ENCODE assay signal across 8 mouse cellular contexts in genomic region chr5:77265671-77266065, GRCm38 (mm10). TPM values are rescaled to one million over a fixed set of nuclear protein-coding genes. Genes with fewer than 3 reads are reported as not detected.
A peak's percentile ranks its signal among the peaks of the same experiment; 100 is the strongest.
DNase-seq lines count a peak whose midpoint lies in the region; ATAC-seq lines count a peak whose summit lies in the region.

No protein-coding gene starts in this region.

- H3K27me3 ChIP-seq in intestine, embryonic 14.5 days (replicated peaks; ENCODE audit: control insufficient read depth, insufficient read depth, low read length) = no peaks in the 10 kb centered on the region
- no peaks in the 10 kb centered on the region for H3K27me3 ChIP-seq in limb, embryonic 12.5 days
- H3K27me3 ChIP-seq in midbrain, embryonic 11.5 days (ENCODE audit: control insufficient read depth, insufficient read depth, low read length) = peaks cover 6% of the 10 kb centered on the region; the same call in 1 of the 2 replicates

- peaks cover 3% of the 10 kb centered on the region; the same call in 1 of the 2 replicates for H3K4me1 ChIP-seq in intestine, embryonic 14.5 days (replicated peaks; ENCODE audit: control insufficient read depth, insufficient read depth, low read length)
- H3K4me1 ChIP-seq in limb, embryonic 12.5 days (replicated peaks) = peaks cover 15% of the 10 kb centered on the region; the same call in 1 of the 2 replicates
- H3K4me1 ChIP-seq in midbrain, embryonic 11.5 days (ENCODE audit: control insufficient read depth, insufficient read depth, low read length) = peaks cover 14% of the 10 kb centered on the region

- peak overlapping the region; percentile 84 for H3K4me3 ChIP-seq in intestine, embryonic 14.5 days (ENCODE audit: low read depth, low read length)
- H3K4me3 ChIP-seq in limb, embryonic 12.5 days (replicated peaks) = peak overlapping the region; percentile 99
- H3K4me3 ChIP-seq in midbrain, embryonic 11.5 days (ENCODE audit: low read depth, low read length) = peak overlapping the region; percentile 92

- peak; percentile 76 for ATAC-seq in intestine, embryonic 14.5 days (replicated peaks; ENCODE audit: low FRiP score, low TSS enrichment, low read depth)
- ATAC-seq in limb, embryonic 12.5 days (ENCODE audit: insufficient number of reproducible peaks, insufficient read depth, low FRiP score, low TSS enrichment, low read depth) = peak; percentile 83
- ATAC-seq in midbrain, embryonic 11.5 days (ENCODE audit: low FRiP score) = peak; percentile 83

- H3K36me3 ChIP-seq in intestine, embryonic 14.5 days (ENCODE audit: control insufficient read depth, insufficient read depth, low read length) = peaks cover 26% of the 10 kb centered on the region
- peaks cover 28% of the 10 kb centered on the region for H3K36me3 ChIP-seq in limb, embryonic 12.5 days
- H3K36me3 ChIP-seq in midbrain, embryonic 11.5 days (ENCODE audit: control insufficient read depth, insufficient read depth, low read length) = peaks cover 8% of the 10 kb centered on the region; the same call in 1 of the 2 replicates

- intact Hi-C loops in gastrocnemius, postnatal 36 days (cut with DNase I) = loop anchor here (5.0 kb wide), 1 partner anchor 42 kb away; no protein-coding TSS in a partner anchor

- H3K9ac ChIP-seq in intestine, embryonic 14.5 days (ENCODE audit: low read length) = peak overlapping the region; percentile 91
- H3K9ac ChIP-seq in limb, embryonic 12.5 days (replicated peaks) = peak overlapping the region; percentile 98
- peak overlapping the region; percentile 93 for H3K9ac ChIP-seq in midbrain, embryonic 11.5 days (ENCODE audit: low read length)

- WGBS in intestine, embryonic 14.5 days = under 1% methylated on average over 49 of the region's 53 CpGs
- under 1% methylated on average over 43 of the region's 53 CpGs for WGBS in limb, embryonic 12.5 days
- WGBS in midbrain, embryonic 11.5 days = under 1% methylated on average over 40 of the region's 53 CpGs

- peak overlapping the region; percentile 52 for H3K4me2 ChIP-seq in intestine, embryonic 14.5 days (ENCODE audit: low read length)
- peak overlapping the region; percentile 61 for H3K4me2 ChIP-seq in limb, embryonic 12.5 days
- peak overlapping the region; percentile 68 for H3K4me2 ChIP-seq in midbrain, embryonic 11.5 days

- peak overlapping the region; percentile 98 for H3K27ac ChIP-seq in intestine, embryonic 14.5 days (ENCODE audit: low read depth)
- H3K27ac ChIP-seq in limb, embryonic 12.5 days = peak overlapping the region; percentile 99
- peak overlapping the region; percentile 83 for H3K27ac ChIP-seq in midbrain, embryonic 11.5 days (ENCODE audit: low read depth, low read length)

- no peaks in the 10 kb centered on the region for H3K9me3 ChIP-seq in intestine, embryonic 14.5 days (ENCODE audit: control insufficient read depth, low read length)
- no peaks in the 10 kb centered on the region for H3K9me3 ChIP-seq in limb, embryonic 12.5 days
- H3K9me3 ChIP-seq in midbrain, embryonic 11.5 days (ENCODE audit: control insufficient read depth, low read length) = no peaks in the 10 kb centered on the region

- peak; percentile 41 for DNase-seq in layer of hippocampus, adult 11-12 months (ENCODE audit: low spot score)
- DNase-seq in layer of hippocampus, adult 9-10 months (ENCODE audit: low spot score) = no peak
- peak; percentile 80 for DNase-seq in embryo, embryonic 11 days
- DNase-seq in gastrocnemius, postnatal 36 days = peak; percentile 62 to 64
- peak; percentile 88 for DNase-seq in intestine, embryonic 14.5 days (ENCODE audit: low spot score)
- peak; percentile 96 for DNase-seq in midbrain, embryonic 11.5 days (ENCODE audit: low spot score, missing footprints)
- DNase-seq in spleen, adult 18-20 months = peak; percentile 70 to 79

RNA-seq across cellular contexts. Expression of gene Rest, which starts 0.4 kb away (rescaled TPM):
- total RNA-seq in gastrocnemius, postnatal 36 days (2021) = 1 to 10 TPM; 7.1 to 8.4 TPM
- 33.6 and 35.7 TPM in 2 replicates for polyA plus RNA-seq in intestine, embryonic 14.5 days (2014; fragmentation: Nextera tagmentation; extraction: Ambion mirVana)
- 61.8 and 65.0 TPM in 2 replicates for polyA plus RNA-seq in limb, embryonic 12.5 days (2016; fragmentation: Nextera tagmentation; extraction: Ambion mirVana)
- polyA plus RNA-seq in midbrain, embryonic 11.5 days (2014; fragmentation: Nextera tagmentation; extraction: Ambion mirVana) = 18.4 and 21.6 TPM in 2 replicates

RNA-seq across cellular contexts. Expression of gene Noa1, which starts 44.2 kb away (rescaled TPM):
- total RNA-seq in gastrocnemius, postnatal 36 days (2021) = 10 to 100 TPM; 15.1 to 17.9 TPM
- 30.3 and 30.4 TPM in 2 replicates for polyA plus RNA-seq in intestine, embryonic 14.5 days (2014; fragmentation: Nextera tagmentation; extraction: Ambion mirVana)
- polyA plus RNA-seq in limb, embryonic 12.5 days (2016; fragmentation: Nextera tagmentation; extraction: Ambion mirVana) = 31.8 and 35.0 TPM in 2 replicates
- polyA plus RNA-seq in midbrain, embryonic 11.5 days (2014; fragmentation: Nextera tagmentation; extraction: Ambion mirVana) = 34.1 and 36.6 TPM in 2 replicates

RNA-seq across cellular contexts. Expression of gene Polr2b, which starts 44.3 kb away (rescaled TPM):
- total RNA-seq in gastrocnemius, postnatal 36 days (2021) = 10 to 100 TPM; 20.7 to 24.2 TPM
- 59.8 and 67.5 TPM in 2 replicates for polyA plus RNA-seq in intestine, embryonic 14.5 days (2014; fragmentation: Nextera tagmentation; extraction: Ambion mirVana)
- 83.5 and 87.3 TPM in 2 replicates for polyA plus RNA-seq in limb, embryonic 12.5 days (2016; fragmentation: Nextera tagmentation; extraction: Ambion mirVana)
- 113 and 124 TPM in 2 replicates for polyA plus RNA-seq in midbrain, embryonic 11.5 days (2014; fragmentation: Nextera tagmentation; extraction: Ambion mirVana)

RNA-seq across cellular contexts. Expression of gene Spink2, which starts 54.4 kb away (rescaled TPM):
- not detected for total RNA-seq in gastrocnemius, postnatal 36 days (2021)
- polyA plus RNA-seq in intestine, embryonic 14.5 days (2014; fragmentation: Nextera tagmentation; extraction: Ambion mirVana) = 1.3 and 1.6 TPM in 2 replicates
- 0.86 and 1.1 TPM in 2 replicates for polyA plus RNA-seq in limb, embryonic 12.5 days (2016; fragmentation: Nextera tagmentation; extraction: Ambion mirVana)
- polyA plus RNA-seq in midbrain, embryonic 11.5 days (2014; fragmentation: Nextera tagmentation; extraction: Ambion mirVana) = 0.55 and 0.68 TPM in 2 replicates
